Mouse (Mus musculus) forebrain, embryonic 14.5 days (tissue): Measurements from ENCODE around the gene Zfp979. TPM values are rescaled to one million over a fixed set of nuclear protein-coding genes. Genes with fewer than 3 reads are reported as not detected.
"Not testable (repeated sequence)": the region's sequence is repeated elsewhere in the genome, so short reads cannot be mapped to it uniquely, and the experiment has no call there.

Source experiments
- ATAC-seq: fragments of 200-750 bp; cut with Nextera tagmentation; 2 replicates; pipeline ENCODE4 v1.8.0; 2017; ENCODE audit warnings: mild to moderate bottlenecking, moderate library complexity
- DNase-seq: peaks from one replicate; pipeline ENCODE4 v3.0.0-alpha.2; 2015; ENCODE audit warnings: low spot score
- H3K27ac ChIP-seq: fragments of 300-500 bp; sonication (generic); 2 replicates; pipeline ENCODE4 v1.5.1; 2014; ENCODE audit warnings: low read depth, mild to moderate bottlenecking, control low read depth, low read length, moderate library complexity
- H3K27me3 ChIP-seq: fragments of 300-500 bp; sonication (generic); replicated peaks from 2 replicates; pipeline ENCODE4 v1.6.1; 2014; ENCODE audit warnings: low read length, control low read depth, mixed read lengths; ENCODE audit not compliant: control insufficient read depth, insufficient read depth
- H3K36me3 ChIP-seq: fragments of 300-500 bp; sonication (generic); 2 replicates; pipeline ENCODE4 v1.6.1; 2014; ENCODE audit warnings: low read length, control low read depth; ENCODE audit not compliant: control insufficient read depth, insufficient read depth
- H3K4me1 ChIP-seq: fragments of 300-500 bp; sonication (generic); 2 replicates; pipeline ENCODE4 v1.6.1; 2014; ENCODE audit warnings: antibody characterized with exemption, low read length, control low read depth; ENCODE audit not compliant: control insufficient read depth, insufficient read depth
- H3K4me2 ChIP-seq: fragments of 300-500 bp; sonication (generic); 2 replicates; pipeline ENCODE4 v1.6.1; 2014; ENCODE audit warnings: mild to moderate bottlenecking, control low read depth, low read length
- H3K4me3 ChIP-seq: fragments of 300-500 bp; sonication (generic); 2 replicates; pipeline ENCODE4 v1.5.1; 2014; ENCODE audit warnings: low read depth, low read length, control low read depth
- H3K9ac ChIP-seq: fragments of 300-500 bp; sonication (generic); 2 replicates; pipeline ENCODE4 v1.6.1; 2014; ENCODE audit warnings: mild to moderate bottlenecking, low read length, control low read depth, moderate library complexity
- H3K9me3 ChIP-seq: fragments of 300-500 bp; sonication (generic); replicated peaks from 2 replicates; pipeline ENCODE4 v1.6.1; 2016; ENCODE audit warnings: low read length, control low read depth, mixed read lengths; ENCODE audit not compliant: control insufficient read depth
- WGBS: fragments of 180-500 bp; shearing (Covaris S2); extraction: QIAGEN DNeasy Blood & Tissue Kit; methylation state at CpG from one replicate; pipeline ENCODE4 v1.1.7; 2014; 5-methylcytosine and 5-hydroxymethylcytosine counted together
- polyA plus RNA-seq: library from polyadenylated mRNA; unstranded; fragments of >200 nt; fragmentation: Nextera tagmentation; extraction: Ambion mirVana; gene quantifications from 2 replicates; pipeline ENCODE4 v1.2.1, GENCODE M21; 2014

Gene Zfp979
- 1.4 and 1.8 TPM in 2 replicates for polyA plus RNA-seq

- not testable (repeated sequence) for H3K27ac ChIP-seq, H3K27me3 ChIP-seq, H3K4me3 ChIP-seq, H3K9me3 ChIP-seq, H3K9ac ChIP-seq, H3K36me3 ChIP-seq, DNase-seq, H3K4me1 ChIP-seq, H3K4me2 ChIP-seq, ATAC-seq
- no CpG with 5 or more reads among the region's 6 CpGs for WGBS
Measured at GRCm38 (mm10) chr4:147642413-147642812, at the start of gene Zfp979. Zfp979 (minus strand) TSS chr4:147642513.

GRCm38 (mm10) chr4:147655245-147655644 lies 12.9 kb upstream of the Zfp979 start:
- not testable (repeated sequence) for H3K9ac ChIP-seq, H3K36me3 ChIP-seq, H3K27ac ChIP-seq, H3K9me3 ChIP-seq, H3K27me3 ChIP-seq, H3K4me3 ChIP-seq, DNase-seq, H3K4me2 ChIP-seq, ATAC-seq, H3K4me1 ChIP-seq
- 88% methylated on average over 4 of the region's 5 CpGs for WGBS

GRCm38 (mm10) chr4:147647407-147647806 lies 5.1 kb upstream of the Zfp979 start:
- H3K27ac ChIP-seq, ATAC-seq, H3K36me3 ChIP-seq, H3K27me3 ChIP-seq, DNase-seq, H3K4me1 ChIP-seq, H3K4me2 ChIP-seq, H3K9me3 ChIP-seq, H3K9ac ChIP-seq, H3K4me3 ChIP-seq: not testable (repeated sequence)
- no CpG with 5 or more reads among the region's 3 CpGs for WGBS

- H3K36me3 ChIP-seq, H3K27ac ChIP-seq, H3K9ac ChIP-seq, H3K27me3 ChIP-seq, ATAC-seq, H3K4me3 ChIP-seq, H3K9me3 ChIP-seq, DNase-seq, H3K4me2 ChIP-seq, H3K4me1 ChIP-seq: not testable (repeated sequence)
- WGBS, result 45% methylated on average over 2 of the region's 3 CpGs
Measured at GRCm38 (mm10) chr4:147641932-147642331, 381 bp downstream of the Zfp979 start.

GRCm38 (mm10) chr4:147633818-147634262 lies 8.5 kb downstream of the Zfp979 start:
- H3K9me3 ChIP-seq, ATAC-seq, H3K4me3 ChIP-seq, H3K36me3 ChIP-seq, H3K9ac ChIP-seq, H3K4me2 ChIP-seq, DNase-seq, H3K4me1 ChIP-seq, H3K27me3 ChIP-seq, H3K27ac ChIP-seq: not testable (repeated sequence)
- no CpG with 5 or more reads among the region's 2 CpGs for WGBS

GRCm38 (mm10) chr4:147606511-147606910 lies 35.8 kb downstream of the Zfp979 start:
- not testable (repeated sequence) for H3K27me3 ChIP-seq, H3K27ac ChIP-seq, H3K36me3 ChIP-seq, H3K4me1 ChIP-seq, DNase-seq, H3K4me2 ChIP-seq, ATAC-seq, H3K4me3 ChIP-seq, H3K9ac ChIP-seq
- WGBS, result 84% methylated on average over 6 of the region's 6 CpGs
- peaks cover 26% of the 10 kb centered on the region for H3K9me3 ChIP-seq

- Histone ChIP-seq H3K9ac (no peak overlapping the region), H3K27me3 (no peaks in the 10 kb centered on the region), H3K27ac (no peak overlapping the region), H3K9me3 (peaks cover 21% of the 10 kb centered on the region), H3K36me3 (no peaks in the 10 kb centered on the region), H3K4me1 (no peaks in the 10 kb centered on the region), H3K4me3 (no peak overlapping the region), H3K4me2 (no peak overlapping the region)
- ATAC-seq (no peak), DNase-seq (no peak)
- WGBS, result 80% methylated on average over 4 of the region's 4 CpGs
Measured at GRCm38 (mm10) chr4:147605521-147605920, 36.8 kb downstream of the Zfp979 start.

GRCm38 (mm10) chr4:147603806-147604205 lies 38.5 kb downstream of the Zfp979 start:
- H3K9ac ChIP-seq, result no peak overlapping the region
- H3K9me3 ChIP-seq, result peaks cover 22% of the 10 kb centered on the region; the same call in 1 of the 2 replicates
- H3K4me3 ChIP-seq, result no peak overlapping the region
- no peak overlapping the region for H3K27ac ChIP-seq
- no peak for ATAC-seq
- no peaks in the 10 kb centered on the region for H3K27me3 ChIP-seq
- H3K36me3 ChIP-seq, result no peaks in the 10 kb centered on the region
- no peak overlapping the region for H3K4me2 ChIP-seq
- 79% methylated on average over 4 of the region's 4 CpGs for WGBS
- DNase-seq, result no peak
- H3K4me1 ChIP-seq, result no peaks in the 10 kb centered on the region

GRCm38 (mm10) chr4:147601881-147602280 lies 40.4 kb downstream of the Zfp979 start:
- H3K4me1 ChIP-seq, result no peaks in the 10 kb centered on the region
- H3K4me3 ChIP-seq, result no peak overlapping the region
- DNase-seq, result no peak
- no peak overlapping the region for H3K9ac ChIP-seq
- WGBS, result 47% methylated on average over 1 of the region's 1 CpGs
- peaks cover 20% of the 10 kb centered on the region; the same call in 1 of the 2 replicates for H3K9me3 ChIP-seq
- H3K36me3 ChIP-seq, result no peaks in the 10 kb centered on the region
- no peak for ATAC-seq
- H3K27me3 ChIP-seq, result no peaks in the 10 kb centered on the region
- H3K27ac ChIP-seq, result no peak overlapping the region
- H3K4me2 ChIP-seq, result no peak overlapping the region
